31 mouse cellular contexts compared by ENCODE assay signal in the genomic region with DNA sequence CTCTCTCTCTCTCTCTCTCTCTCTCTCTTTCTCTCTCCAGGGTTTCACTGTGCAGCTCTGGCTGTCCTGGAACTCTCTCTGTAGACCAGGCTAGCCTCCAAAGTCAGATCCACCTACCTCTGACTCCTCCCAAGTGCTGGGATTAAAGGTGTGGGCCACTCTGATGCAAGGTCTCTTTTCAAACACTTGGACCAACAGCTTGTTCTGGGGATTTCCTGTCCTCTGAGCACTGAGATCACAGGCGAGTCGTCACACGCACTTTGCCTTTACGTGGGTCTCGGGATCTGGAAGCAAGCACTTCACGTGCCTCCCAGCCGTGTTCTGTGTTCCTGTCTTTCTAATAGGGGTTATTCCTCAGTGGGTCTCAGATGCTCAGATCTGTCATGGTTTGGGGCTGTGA. TPM values are rescaled to one million over a fixed set of nuclear protein-coding genes. Genes with fewer than 3 reads are reported as not detected.
DNase-seq lines count a peak whose midpoint lies in the region; ATAC-seq and TF ChIP-seq lines count a peak whose summit lies in the region.
"Had no signal": no experiment of that assay in that cellular context is flagged by ENCODE, and none has a peak within 500 bp of the region (broad histone marks: within the 10 kb centered on the region; RNA-seq: fewer than 3 reads in every experiment).

No protein-coding gene starts in this region.

- no peaks in the 10 kb centered on the region for H3K79me2 ChIP-seq in CH12.LX (replicated peaks; ENCODE audit: control insufficient read depth, extremely low read depth, insufficient read depth, poor library complexity, severe bottlenecking)

- TF ChIP-seq RAD21 in CH12.LX (IDR thresholded peaks at IDR 0.05; ENCODE audit: low read depth, low read length), result no peak

- no peak overlapping the region for H3K4me3 ChIP-seq in embryonic facial prominence, embryonic 13.5 days
- no peak overlapping the region for H3K4me3 ChIP-seq in embryonic facial prominence, embryonic 10.5 days
- no peak overlapping the region for H3K4me3 ChIP-seq in CH12.LX (replicated peaks in 1 of 3; ENCODE audit: low read depth in 2 of 3, low read length in 2 of 3, poor library complexity in 1 of 3)
- no peak overlapping the region for H3K4me3 ChIP-seq in stomach, postnatal 0 days (ENCODE audit: low read depth, low read length)
- H3K4me3 ChIP-seq: erythroblast, embryonic 14.5 days; forebrain, embryonic 10.5 days; forebrain, embryonic 13.5 days; hindbrain, embryonic 12.5 days; hindbrain, embryonic 15.5 days had no signal

- no peaks in the 10 kb centered on the region for H3K27me3 ChIP-seq in embryonic facial prominence, embryonic 13.5 days
- no peaks in the 10 kb centered on the region for H3K27me3 ChIP-seq in embryonic facial prominence, embryonic 10.5 days (replicated peaks; ENCODE audit: low read depth, poor library complexity, severe bottlenecking)
- peaks cover 18% of the 10 kb centered on the region for H3K27me3 ChIP-seq in CH12.LX (replicated peaks)
- H3K27me3 ChIP-seq in stomach, postnatal 0 days (ENCODE audit: control insufficient read depth, insufficient read depth, low read length), result no peaks in the 10 kb centered on the region
- H3K27me3 ChIP-seq: forebrain, embryonic 13.5 days; hindbrain, embryonic 12.5 days; hindbrain, embryonic 15.5 days had no signal

- H3K27ac ChIP-seq in embryonic facial prominence, embryonic 13.5 days, result peak overlapping the region; percentile 49; the same call in 1 of the 2 replicates
- no peak overlapping the region for H3K27ac ChIP-seq in embryonic facial prominence, embryonic 10.5 days (replicated peaks)
- H3K27ac ChIP-seq in CH12.LX (ENCODE audit: insufficient read depth, low read depth), result no peak overlapping the region
- peak overlapping the region; percentile 82 for H3K27ac ChIP-seq in stomach, postnatal 0 days (replicated peaks)
- H3K27ac ChIP-seq: forebrain, embryonic 10.5 days; forebrain, embryonic 13.5 days; hindbrain, embryonic 12.5 days; hindbrain, embryonic 15.5 days had no signal

- WGBS in embryonic facial prominence, embryonic 13.5 days, result 68% methylated on average over 7 of the region's 7 CpGs
- WGBS in embryonic facial prominence, embryonic 10.5 days, result 77% methylated on average over 7 of the region's 7 CpGs
- 63% methylated on average over 7 of the region's 7 CpGs for WGBS in stomach, postnatal 0 days

- in situ Hi-C loops in CH12.LX (cut with MboI; ENCODE audit: low pct_ligation_motif_present, low pct_unique_long_range_greater_than_20kb, low sequenced_read_pairs), result no loop called here

- no peaks in the 10 kb centered on the region for H3K9me3 ChIP-seq in embryonic facial prominence, embryonic 13.5 days
- no peaks in the 10 kb centered on the region for H3K9me3 ChIP-seq in embryonic facial prominence, embryonic 10.5 days
- no peaks in the 10 kb centered on the region for H3K9me3 ChIP-seq in CH12.LX (replicated peaks; ENCODE audit: low read length)
- no peaks in the 10 kb centered on the region for H3K9me3 ChIP-seq in stomach, postnatal 0 days (ENCODE audit: control insufficient read depth, low read length)
- H3K9me3 ChIP-seq: forebrain, embryonic 10.5 days; forebrain, embryonic 13.5 days; G1E; hindbrain, embryonic 12.5 days; hindbrain, embryonic 15.5 days had no signal

- H3K4me1 ChIP-seq in embryonic facial prominence, embryonic 13.5 days, result peaks cover 24% of the 10 kb centered on the region
- H3K4me1 ChIP-seq in embryonic facial prominence, embryonic 10.5 days, result peaks cover 30% of the 10 kb centered on the region
- H3K4me1 ChIP-seq in CH12.LX (ENCODE audit: control insufficient read depth in 1 of 2, insufficient read depth in 2 of 2), result peaks cover 10 to 13% of the 10 kb centered on the region in 2 experiments
- H3K4me1 ChIP-seq in stomach, postnatal 0 days (replicated peaks; ENCODE audit: control insufficient read depth, insufficient read depth), result no peaks in the 10 kb centered on the region
- H3K4me1 ChIP-seq: hindbrain, embryonic 15.5 days had no signal

- dilution Hi-C loops in CH12.LX (cut with MboI; ENCODE audit: extremely low pct_ligation_motif_present, extremely low pct_unique_long_range_greater_than_20kb, low sequenced_read_pairs), result no loop called here

- intact Hi-C loops in gastrocnemius, postnatal 36 days (cut with DNase I), result no loop called here
- intact Hi-C loops in left cerebral cortex, postnatal 4 days (cut with DNase I), result no loop called here

- DNase-seq in embryonic facial prominence, embryonic 10.5 days (ENCODE audit: low spot score), result no peak
- no peak for DNase-seq in CH12.LX (ENCODE audit: extremely low read depth)
- peak; percentile 92 for DNase-seq in fat pad, adult 2 months (ENCODE audit: extremely low read depth, low read depth, low spot score)
- DNase-seq in stomach, postnatal 0 days (ENCODE audit: low spot score), result no peak
- DNase-seq in gastrocnemius, postnatal 36 days, result no peak
- no peak for DNase-seq in left cerebral cortex, postnatal 4 days
- DNase-seq: adrenal gland, postnatal 10 days; adrenal gland, postnatal 36 days; B cell, adult 2 months; cerebellum, adult 18-20 months; cerebellum, adult 9-11 months; cerebellum, postnatal 25 days; embryo, embryonic 11 days; gastrocnemius, postnatal 10 days had no signal

- TF ChIP-seq CTCF in CH12.LX (conservative IDR thresholded peaks at IDR 0.05 in 1 of 2, IDR thresholded peaks at IDR 0.05 in 1 of 2; ENCODE audit: low read depth in 2 of 2, low read length in 2 of 2), result no peak
- TF ChIP-seq CTCF in stomach, postnatal 0 days (IDR thresholded peaks at IDR 0.05; ENCODE audit: low read depth), result no peak

- no peak for TF ChIP-seq POLR2A in CH12.LX (IDR thresholded peaks at IDR 0.05; ENCODE audit: low read depth, low read length)

- H3K9ac ChIP-seq in embryonic facial prominence, embryonic 13.5 days, result no peak overlapping the region
- H3K9ac ChIP-seq in CH12.LX (ENCODE audit: insufficient read depth, low read depth), result no peak overlapping the region
- H3K9ac ChIP-seq in stomach, postnatal 0 days (ENCODE audit: low read length), result no peak overlapping the region
- H3K9ac ChIP-seq: forebrain, embryonic 13.5 days; hindbrain, embryonic 12.5 days; hindbrain, embryonic 15.5 days had no signal

- ATAC-seq in embryonic facial prominence, embryonic 13.5 days (ENCODE audit: insufficient number of reproducible peaks, insufficient read depth, low FRiP score, low TSS enrichment, low read depth), result no peak
- ATAC-seq in stomach, postnatal 0 days (ENCODE audit: low FRiP score, low TSS enrichment), result no peak; the same call in 1 of the 2 replicates
- ATAC-seq: forebrain, embryonic 13.5 days; forebrain, embryonic 16.5 days; Patski had no signal

- no peak for TF ChIP-seq EP300 in CH12.LX (IDR thresholded peaks at IDR 0.05; ENCODE audit: low read length)
- TF ChIP-seq EP300 in stomach, postnatal 0 days (optimal IDR thresholded peaks at IDR 0.05), result no peak

- no peak overlapping the region for H3K4me2 ChIP-seq in embryonic facial prominence, embryonic 13.5 days
- peak overlapping the region; percentile 44; the same call in 1 of the 2 replicates for H3K4me2 ChIP-seq in CH12.LX (ENCODE audit: insufficient read depth, low read depth, poor library complexity, severe bottlenecking)
- no peak overlapping the region for H3K4me2 ChIP-seq in stomach, postnatal 0 days (replicated peaks; ENCODE audit: low read depth)
- H3K4me2 ChIP-seq: forebrain, embryonic 13.5 days; heart, embryonic 11.5 days; hindbrain, embryonic 12.5 days; hindbrain, embryonic 15.5 days had no signal

- no peaks in the 10 kb centered on the region for H3K36me3 ChIP-seq in embryonic facial prominence, embryonic 13.5 days
- no peaks in the 10 kb centered on the region for H3K36me3 ChIP-seq in embryonic facial prominence, embryonic 10.5 days (replicated peaks)
- no peaks in the 10 kb centered on the region for H3K36me3 ChIP-seq in CH12.LX (replicated peaks in 1 of 2; ENCODE audit: control insufficient read depth in 1 of 2, insufficient read depth in 1 of 2, low read length in 1 of 2)
- no peaks in the 10 kb centered on the region for H3K36me3 ChIP-seq in stomach, postnatal 0 days (ENCODE audit: control insufficient read depth, insufficient read depth, low read length)
- H3K36me3 ChIP-seq: forebrain, embryonic 10.5 days; G1E; hindbrain, embryonic 12.5 days; hindbrain, embryonic 15.5 days had no signal

TF ChIP-seq in CH12.LX, 34 proteins besides CTCF, POLR2A, EP300 and RAD21:
- TF ChIP-seq E2F4 (IDR thresholded peaks at IDR 0.05; ENCODE audit: insufficient replicate concordance, low read depth, low read length), result no peak
- TF ChIP-seq BHLHE40 (IDR thresholded peaks at IDR 0.05; ENCODE audit: low read depth, low read length), result peak; percentile 58

RNA-seq across cellular contexts. Expression of gene Chit1, which starts 3.0 kb away (rescaled TPM):
- polyA plus RNA-seq in embryonic facial prominence, embryonic 13.5 days (2015; fragmentation: Nextera tagmentation; extraction: Ambion mirVana), result not detected in 2 replicates
- 0.09 TPM in 1 of 2 replicates, not detected in the other for polyA plus RNA-seq in embryonic facial prominence, embryonic 10.5 days (2016; fragmentation: Nextera tagmentation; extraction: Ambion mirVana)
- total RNA-seq in CH12.LX (2012; rRNA removed), result 0.25 and 0.71 TPM in 2 replicates
- total RNA-seq in CH12.LX (2014; rRNA removed), result 0.28 and 0.47 TPM in 2 replicates
- 0.18 and 0.36 TPM in 2 replicates for polyA plus RNA-seq in CH12.LX (2012; ENCODE audit: insufficient read length, low read depth)
- polyA plus RNA-seq in stomach, postnatal 0 days (2015; fragmentation: Nextera tagmentation; extraction: Ambion mirVana), result 38.5 and 45.1 TPM in 2 replicates
- total RNA-seq in gastrocnemius, postnatal 36 days (2021), result not detected
- total RNA-seq in left cerebral cortex, postnatal 4 days (2021), result under 1 TPM; 0.48 to 0.54 TPM
- total RNA-seq: adrenal gland, adult 18-20 months; adrenal gland, postnatal 36 days; G1E; gastrocnemius, adult 18-20 months; heart, adult 8-10 months; heart, postnatal 25 days; hematopoietic stem cell, adult 5-6 weeks had no signal
- polyA plus RNA-seq: embryonic facial prominence, embryonic 11.5 days; erythroblast, embryonic 14.5 days; forebrain, embryonic 10.5 days; forebrain, embryonic 16.5 days; G1E; hindbrain, embryonic 12.5 days; intestine, embryonic 14.5 days; Patski had no signal

RNA-seq across cellular contexts. Expression of gene Btg2, which starts 35.1 kb away (rescaled TPM):
- 21.2 and 24.2 TPM in 2 replicates for polyA plus RNA-seq in embryonic facial prominence, embryonic 13.5 days (2015; fragmentation: Nextera tagmentation; extraction: Ambion mirVana)
- polyA plus RNA-seq in embryonic facial prominence, embryonic 10.5 days (2016; fragmentation: Nextera tagmentation; extraction: Ambion mirVana), result 32.5 and 40.4 TPM in 2 replicates
- total RNA-seq in CH12.LX (2012; rRNA removed) (11.6 and 14.4 TPM in 2 replicates), CH12.LX (2014; rRNA removed) (14.8 and 19.7 TPM in 2 replicates)
- 6.9 and 7.2 TPM in 2 replicates for polyA plus RNA-seq in CH12.LX (2012; ENCODE audit: insufficient read length, low read depth)
- polyA plus RNA-seq in stomach, postnatal 0 days (2015; fragmentation: Nextera tagmentation; extraction: Ambion mirVana), result 85.9 and 96.8 TPM in 2 replicates
- 10 to 100 TPM; 31.5 to 54.9 TPM for total RNA-seq in gastrocnemius, postnatal 36 days (2021)
- 1 to 10 TPM; 7.9 to 8.1 TPM for total RNA-seq in left cerebral cortex, postnatal 4 days (2021)

Comparison
In these comparisons a context has a peak if more than half of its experiments do, and no peak if none do; other contexts are left out.
1. H3K27ac ChIP-seq: peak in embryonic facial prominence, embryonic 13.5 days (single experiment) and stomach, postnatal 0 days (single experiment); none in embryonic facial prominence, embryonic 10.5 days (single experiment) and CH12.LX (single experiment).
2. RNA of gene Chit1, which starts 3.0 kb away (polyA plus RNA-seq): 38.5 to 45.1 TPM in stomach, postnatal 0 days; 0.18 to 0.36 TPM in CH12.LX, not detected in embryonic facial prominence, embryonic 13.5 days and 0.09 TPM in embryonic facial prominence, embryonic 10.5 days; every median in the first group is over 10 times any median in the second.